Mouse (Mus musculus): Measurements from ENCODE around the gene 4930523C07Rik. TPM values are rescaled to one million over a fixed set of nuclear protein-coding genes. Genes with fewer than 3 reads are reported as not detected.

Gene 4930523C07Rik
- polyA plus RNA-seq, 1 experiment from 2014 or later, result 2.3 TPM

- Histone ChIP-seq H3K4me3 (no peak overlapping the region), H3K9me3 (no peaks in the 10 kb centered on the region), H3K27me3 (replicated peaks; ENCODE audit: low read depth, poor library complexity, severe bottlenecking) (no peaks in the 10 kb centered on the region), H3K27ac (replicated peaks) (no peak overlapping the region), H3K36me3 (replicated peaks) (no peaks in the 10 kb centered on the region), H3K4me1 (no peaks in the 10 kb centered on the region)
- DNase-seq (ENCODE audit: low spot score), result no peak
- WGBS, result 93% methylated on average over 2 of the region's 2 CpGs
Measured at GRCm38 (mm10) chr1:160052556-160053315, 8.6 kb downstream of the 4930523C07Rik start.

GRCm38 (mm10) chr1:160053510-160054305 is 9.5 kb downstream of the 4930523C07Rik start:
- no peaks in the 10 kb centered on the region for H3K36me3 ChIP-seq (replicated peaks)
- no peak for DNase-seq (ENCODE audit: low spot score)
- no peaks in the 10 kb centered on the region for H3K27me3 ChIP-seq (replicated peaks; ENCODE audit: low read depth, poor library complexity, severe bottlenecking)
- H3K4me3 ChIP-seq, result no peak overlapping the region
- H3K9me3 ChIP-seq, result no peaks in the 10 kb centered on the region
- H3K27ac ChIP-seq (replicated peaks), result no peak overlapping the region
- WGBS, result 83% methylated on average over 5 of the region's 5 CpGs
- no peaks in the 10 kb centered on the region for H3K4me1 ChIP-seq

- no peaks in the 10 kb centered on the region for H3K9me3 ChIP-seq
- H3K36me3 ChIP-seq (replicated peaks), result no peaks in the 10 kb centered on the region
- no peaks in the 10 kb centered on the region for H3K27me3 ChIP-seq (replicated peaks; ENCODE audit: low read depth, poor library complexity, severe bottlenecking)
- WGBS, result 87% methylated on average over 5 of the region's 5 CpGs
- H3K4me1 ChIP-seq, result no peaks in the 10 kb centered on the region
- H3K27ac ChIP-seq (replicated peaks), result no peak overlapping the region
- no peak overlapping the region for H3K4me3 ChIP-seq
- DNase-seq (ENCODE audit: low spot score), result no peak
Measured at GRCm38 (mm10) chr1:160054366-160055078, 10.3 kb downstream of the 4930523C07Rik start.

- no peak overlapping the region for H3K4me3 ChIP-seq
- no peak overlapping the region for H3K27ac ChIP-seq (replicated peaks)
- H3K27me3 ChIP-seq (replicated peaks; ENCODE audit: low read depth, poor library complexity, severe bottlenecking), result no peaks in the 10 kb centered on the region
- H3K4me1 ChIP-seq, result no peaks in the 10 kb centered on the region
- no peak for DNase-seq (ENCODE audit: low spot score)
- H3K9me3 ChIP-seq, result no peaks in the 10 kb centered on the region
- no peaks in the 10 kb centered on the region for H3K36me3 ChIP-seq (replicated peaks)
- WGBS, result 49% methylated on average over 3 of the region's 3 CpGs
Measured at GRCm38 (mm10) chr1:160057657-160058056, 13.5 kb downstream of the 4930523C07Rik start.

- no peaks in the 10 kb centered on the region for H3K4me1 ChIP-seq
- no peaks in the 10 kb centered on the region for H3K9me3 ChIP-seq
- no peaks in the 10 kb centered on the region for H3K36me3 ChIP-seq (replicated peaks)
- 79% methylated on average over 1 of the region's 1 CpGs for WGBS
- H3K4me3 ChIP-seq, result no peak overlapping the region
- no peak for DNase-seq (ENCODE audit: low spot score)
- H3K27me3 ChIP-seq (replicated peaks; ENCODE audit: low read depth, poor library complexity, severe bottlenecking), result no peaks in the 10 kb centered on the region
- no peak overlapping the region for H3K27ac ChIP-seq (replicated peaks)
Measured at GRCm38 (mm10) chr1:160059908-160060307, 15.7 kb downstream of the 4930523C07Rik start.

GRCm38 (mm10) chr1:160060542-160060941 is 16.4 kb downstream of the 4930523C07Rik start:
- Histone ChIP-seq H3K27me3 (replicated peaks; ENCODE audit: low read depth, poor library complexity, severe bottlenecking) (no peaks in the 10 kb centered on the region), H3K27ac (replicated peaks) (no peak overlapping the region), H3K4me3 (no peak overlapping the region), H3K9me3 (no peaks in the 10 kb centered on the region), H3K4me1 (no peaks in the 10 kb centered on the region), H3K36me3 (replicated peaks) (no peaks in the 10 kb centered on the region)
- no peak for DNase-seq (ENCODE audit: low spot score)
- WGBS, result 78% methylated on average over 6 of the region's 6 CpGs

- 85% methylated on average over 5 of the region's 5 CpGs for WGBS
- Histone ChIP-seq H3K4me1 (no peaks in the 10 kb centered on the region), H3K9me3 (no peaks in the 10 kb centered on the region), H3K27ac (replicated peaks) (no peak overlapping the region), H3K4me3 (no peak overlapping the region), H3K27me3 (replicated peaks; ENCODE audit: low read depth, poor library complexity, severe bottlenecking) (no peaks in the 10 kb centered on the region), H3K36me3 (replicated peaks) (no peaks in the 10 kb centered on the region)
- no peak for DNase-seq (ENCODE audit: low spot score)
Measured at GRCm38 (mm10) chr1:160061321-160061720, 17.1 kb downstream of the 4930523C07Rik start.

- no peak overlapping the region for H3K27ac ChIP-seq (replicated peaks)
- DNase-seq (ENCODE audit: low spot score), result peak; percentile 21
- WGBS, result 63% methylated on average over 3 of the region's 3 CpGs
Measured at GRCm38 (mm10) chr1:160061725-160062366, 17.7 kb downstream of the 4930523C07Rik start.

GRCm38 (mm10) chr1:160064547-160065144 is 20.5 kb downstream of the 4930523C07Rik start:
- WGBS, result 73% methylated on average over 7 of the region's 7 CpGs
- no peak overlapping the region for H3K4me3 ChIP-seq
- no peak for DNase-seq (ENCODE audit: low spot score)
- H3K27me3 ChIP-seq (replicated peaks; ENCODE audit: low read depth, poor library complexity, severe bottlenecking), result no peaks in the 10 kb centered on the region
- H3K27ac ChIP-seq (replicated peaks), result no peak overlapping the region
- no peaks in the 10 kb centered on the region for H3K4me1 ChIP-seq
- no peaks in the 10 kb centered on the region for H3K36me3 ChIP-seq (replicated peaks)
- H3K9me3 ChIP-seq, result peaks cover 4% of the 10 kb centered on the region; the same call in 1 of the 2 replicates

More at GRCm38 (mm10) chr1:160061725-160062366, 17.7 kb downstream of the 4930523C07Rik start:
- Histone ChIP-seq H3K4me3 (no peak overlapping the region), H3K27me3 (replicated peaks; ENCODE audit: low read depth, poor library complexity, severe bottlenecking) (no peaks in the 10 kb centered on the region), H3K9me3 (peaks cover 1% of the 10 kb centered on the region; the same call in 1 of the 2 replicates), H3K4me1 (no peaks in the 10 kb centered on the region), H3K36me3 (replicated peaks) (no peaks in the 10 kb centered on the region)

GRCm38 (mm10) chr1:160078882-160079661 is 34.9 kb downstream of the 4930523C07Rik start:
- DNase-seq (ENCODE audit: low spot score), result no peak
- H3K36me3 ChIP-seq (replicated peaks), result no peaks in the 10 kb centered on the region
- H3K27me3 ChIP-seq (replicated peaks; ENCODE audit: low read depth, poor library complexity, severe bottlenecking), result no peaks in the 10 kb centered on the region
- no peak overlapping the region for H3K4me3 ChIP-seq
- H3K9me3 ChIP-seq, result no peaks in the 10 kb centered on the region
- 74% methylated on average over 14 of the region's 14 CpGs for WGBS
- peaks cover 6% of the 10 kb centered on the region; the same call in 1 of the 2 replicates for H3K4me1 ChIP-seq
- no peak overlapping the region for H3K27ac ChIP-seq (replicated peaks)

- no peak overlapping the region for H3K27ac ChIP-seq (replicated peaks)
- DNase-seq (ENCODE audit: low spot score), result peak; percentile 81
- 21% methylated on average over 2 of the region's 2 CpGs for WGBS
- H3K4me3 ChIP-seq, result no peak overlapping the region
- H3K27me3 ChIP-seq (replicated peaks; ENCODE audit: low read depth, poor library complexity, severe bottlenecking), result no peaks in the 10 kb centered on the region
- H3K9me3 ChIP-seq, result no peaks in the 10 kb centered on the region
- peaks cover 6% of the 10 kb centered on the region; the same call in 1 of the 2 replicates for H3K4me1 ChIP-seq
- no peaks in the 10 kb centered on the region for H3K36me3 ChIP-seq (replicated peaks)
Measured at GRCm38 (mm10) chr1:160080800-160081436, 36.7 kb downstream of the 4930523C07Rik start.
